Mouse (Mus musculus) heart, adult 8-10 months (tissue): ENCODE measurements around the gene Arid3c. TPM values are rescaled to one million over a fixed set of nuclear protein-coding genes. Genes with fewer than 3 reads are reported as not detected.

Source experiments
- DNase-seq: peaks from one replicate; pipeline ENCODE4 v3.0.0; 2022; ENCODE audit warnings: low spot score
- total RNA-seq, 4 experiments: library from RNA; stranded (reverse); gene quantifications; 2 replicates each; pipeline ENCODE4 v1.2.4; 2022

The Arid3c gene
- total RNA-seq, 4 experiments from 2014 or later = not detected

GRCm38 (mm10) chr4:41678863-41679262 is 52.1 kb downstream of the Arid3c start:
- DNase-seq = no peak

DNA sequence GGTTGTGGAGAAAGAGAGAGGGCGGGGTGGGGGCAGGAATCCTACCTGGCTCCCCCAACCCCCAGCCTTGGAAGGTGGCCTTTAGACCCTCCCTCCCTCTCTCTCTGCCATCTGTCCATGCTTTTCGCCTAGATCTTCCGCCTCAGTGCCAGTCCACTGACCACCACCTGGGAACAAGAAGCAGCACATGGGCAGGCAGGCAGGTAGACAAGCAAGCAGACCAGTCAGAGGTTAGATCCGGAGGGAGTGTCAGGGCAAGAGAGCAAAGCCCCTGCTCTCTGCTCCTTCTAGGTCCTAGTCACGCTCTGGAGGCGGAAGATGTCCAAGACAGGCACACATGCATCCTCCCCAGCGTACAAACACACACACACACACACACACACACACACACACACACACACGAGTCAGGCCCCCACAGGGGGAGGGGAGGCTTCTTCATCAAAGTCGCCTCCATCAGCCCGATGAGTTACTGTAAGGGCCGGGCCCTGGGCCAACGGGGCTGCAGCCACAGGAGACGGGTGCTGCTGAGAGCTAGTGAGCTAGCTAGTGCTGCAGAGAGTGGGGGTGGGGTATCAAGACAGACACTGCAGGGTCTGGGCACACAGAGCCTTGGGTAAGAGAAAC is 53.8 kb downstream of the Arid3c start:
- no peak for DNase-seq

GRCm38 (mm10) chr4:41676248-41677005 is 54.5 kb downstream of the Arid3c start:
- DNase-seq = no peak

Other genes starting within 250 kb of the Arid3c start
- 10 to 100 TPM; 12.6 to 16.0 (median 13.7) TPM for gene AI464131, start 228.1 kb downstream of the Arid3c start, total RNA-seq
- gene 1110017D15Rik, start 213.8 kb downstream of the Arid3c start, total RNA-seq = under 1 TPM in 1 of 4 experiments, not detected in 3; 0.41 TPM
- gene Fam219a, start 161.6 kb downstream of the Arid3c start, total RNA-seq = 10 to 100 TPM; 12.3 to 16.5 (median 14.1) TPM
- 1 to 10 TPM; 1.7 to 6.2 (median 3.5) TPM for gene Dnaic1, start 161.4 kb downstream of the Arid3c start, total RNA-seq
- 10 to 100 TPM in 2 of 4 experiments, 1 to 10 TPM in 2; 8.9 to 13.9 (median 11.1) TPM for gene Enho, start 90.8 kb downstream of the Arid3c start, total RNA-seq
- gene Cntfr, start 34.1 kb downstream of the Arid3c start, total RNA-seq = 1 to 10 TPM; 2.2 to 5.3 (median 4.9) TPM
- 100 to 1,000 TPM in 3 of 4 experiments, 10 to 100 TPM in 1; 95.9 to 110 (median 104) TPM for gene Il11ra1, start 31.2 kb downstream of the Arid3c start, total RNA-seq
- gene Rpp25l, start 17.6 kb downstream of the Arid3c start, total RNA-seq = 10 to 100 TPM; 29.7 to 35.8 (median 33.3) TPM
- gene Dctn3, start 8.0 kb downstream of the Arid3c start, total RNA-seq = 10 to 100 TPM; 69.4 to 71.8 (median 70.7) TPM
- 10 to 100 TPM; 52.6 to 60.5 (median 58.6) TPM for gene Galt, start 24.1 kb upstream of the Arid3c start, total RNA-seq
- 10 to 100 TPM; 20.9 to 23.8 (median 21.7) TPM for gene Sigmar1, start 25.0 kb upstream of the Arid3c start, total RNA-seq
- gene Ccl27a, start 43.1 kb upstream of the Arid3c start, total RNA-seq = 10 to 100 TPM; 12.3 to 19.6 (median 14.5) TPM
- not detected for gene Gm21541, start 172.5 kb upstream of the Arid3c start, total RNA-seq
- under 1 TPM in 3 of 4 experiments, not detected in 1; 0.63 to 0.86 (median 0.73) TPM for gene Gm20878, start 210.4 kb upstream of the Arid3c start, total RNA-seq
- gene Fam205a4, start 234.9 kb upstream of the Arid3c start, total RNA-seq = not detected